Mouse (Mus musculus) mature B cell (primary cell): ENCODE measurements around the gene Mgat4e.
"Not testable (repeated sequence)": the region's sequence is repeated elsewhere in the genome, so short reads cannot be mapped to it uniquely, and the experiment has no call there.

Experiments
- in situ Hi-C: fragments of 300-500 bp; cut with MboI; formaldehyde crosslinking; loops from 2 replicates; pipeline ENCODE4 v1.14.3; 2019

The Mgat4e gene

DNA sequence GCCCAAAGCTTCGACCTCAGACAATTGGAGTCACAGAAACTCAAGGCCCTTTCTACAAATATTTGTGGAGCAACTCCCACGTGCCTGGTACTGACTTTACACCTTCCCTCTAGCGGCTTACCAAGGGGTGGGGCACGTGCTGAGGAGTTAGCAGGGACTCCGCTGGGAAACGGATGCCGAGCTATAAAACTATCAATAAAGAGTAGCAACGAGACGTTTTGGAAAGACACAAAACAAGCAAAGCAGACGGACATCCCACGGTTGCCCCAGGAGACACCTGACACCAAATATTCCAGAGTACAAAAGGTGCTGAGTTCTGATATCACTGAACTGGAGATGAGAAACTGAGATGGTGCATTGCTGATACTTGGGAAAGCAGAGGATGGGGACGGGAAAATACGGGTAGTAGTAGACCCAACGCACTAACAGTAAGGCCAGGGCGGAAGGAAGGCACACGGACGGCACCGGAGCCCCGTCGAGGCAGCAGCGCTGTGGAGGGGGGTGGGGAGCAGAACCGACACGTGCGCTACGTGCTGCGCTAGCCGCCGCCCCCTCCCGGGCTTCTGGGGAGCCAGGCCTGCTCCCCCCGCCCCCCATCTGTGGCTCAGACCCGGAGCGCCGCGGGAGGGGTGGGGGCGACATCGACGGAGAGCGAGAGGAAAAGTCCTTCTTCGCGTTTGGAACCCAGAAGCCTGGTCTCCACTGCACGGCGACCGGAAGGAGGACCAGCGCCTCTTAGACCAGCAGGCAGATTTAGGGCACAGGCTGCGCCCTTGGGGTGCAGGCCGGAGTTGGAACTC is 6.6 kb upstream of the Mgat4e start:
- in situ Hi-C loops = no loop called here

DNA sequence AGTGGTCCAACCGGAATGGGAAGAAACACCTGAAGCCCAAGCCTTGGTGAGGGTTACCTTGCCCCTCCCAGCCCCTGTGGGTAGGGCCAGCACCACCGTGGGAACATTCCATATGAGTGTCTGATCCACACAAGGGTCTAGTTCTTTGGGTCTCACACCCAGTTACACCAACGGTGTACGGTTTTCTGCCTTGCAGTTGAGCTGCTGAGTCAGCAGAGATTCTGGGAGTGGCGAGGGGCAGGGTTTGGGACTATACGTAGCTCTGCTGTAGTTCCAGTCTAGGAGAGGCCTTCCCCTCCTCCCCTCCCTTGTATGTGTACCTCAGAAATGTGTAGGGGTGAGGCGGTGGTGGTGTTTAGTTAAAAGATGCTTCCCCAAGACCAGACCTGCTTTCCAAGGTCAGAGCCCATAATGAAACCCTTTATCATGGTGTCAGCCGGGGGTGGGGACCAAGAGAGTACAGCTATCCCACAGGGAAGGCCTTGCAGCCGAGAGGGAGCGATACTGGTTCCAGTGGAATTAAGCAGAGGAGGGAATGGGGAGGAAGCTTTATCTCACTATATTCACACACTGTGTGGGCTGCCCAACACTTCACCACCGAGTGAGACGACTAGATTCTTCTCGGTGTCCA is 5.9 kb upstream of the Mgat4e start:
- in situ Hi-C loops = no loop called here

DNA sequence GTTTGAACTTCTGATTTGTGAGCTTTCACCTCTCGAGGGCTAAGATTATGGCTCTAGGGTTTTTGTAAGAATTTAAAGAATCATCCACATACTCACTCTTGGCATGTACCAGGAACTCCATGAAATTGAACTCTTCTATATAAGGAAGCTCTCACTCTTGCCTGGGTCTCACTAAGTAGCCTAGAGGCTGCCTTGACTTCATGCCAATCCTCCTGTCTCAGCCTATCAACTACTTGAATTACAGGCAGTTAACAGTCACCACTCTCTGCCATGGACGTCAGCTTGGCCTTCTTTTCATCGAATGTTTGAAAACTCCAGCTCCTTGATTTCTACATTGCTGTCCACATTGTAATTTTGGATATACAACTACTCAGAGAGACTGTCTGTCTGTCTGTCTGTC is 2.9 kb upstream of the Mgat4e start:
- in situ Hi-C loops = no loop called here

DNA sequence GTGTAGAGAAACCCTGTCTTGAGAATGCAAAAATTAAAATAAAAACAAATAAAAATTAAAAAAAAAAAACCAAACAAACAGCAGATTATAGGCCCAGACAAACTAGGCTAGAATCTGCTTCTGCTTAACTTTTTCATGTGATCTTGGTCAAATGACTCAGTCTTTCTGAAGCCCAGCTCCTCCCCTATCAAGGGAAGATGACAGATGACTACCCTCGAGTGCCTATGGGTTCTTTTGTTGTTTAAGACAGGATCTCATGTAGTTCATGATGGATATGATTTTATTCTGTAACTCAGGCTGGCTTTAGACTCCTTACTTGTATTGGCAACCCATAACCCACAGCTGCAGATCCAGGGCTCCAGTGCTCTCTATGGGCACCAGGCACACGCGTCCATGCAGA is 2.4 kb upstream of the Mgat4e start:
- in situ Hi-C loops = no loop called here

DNA sequence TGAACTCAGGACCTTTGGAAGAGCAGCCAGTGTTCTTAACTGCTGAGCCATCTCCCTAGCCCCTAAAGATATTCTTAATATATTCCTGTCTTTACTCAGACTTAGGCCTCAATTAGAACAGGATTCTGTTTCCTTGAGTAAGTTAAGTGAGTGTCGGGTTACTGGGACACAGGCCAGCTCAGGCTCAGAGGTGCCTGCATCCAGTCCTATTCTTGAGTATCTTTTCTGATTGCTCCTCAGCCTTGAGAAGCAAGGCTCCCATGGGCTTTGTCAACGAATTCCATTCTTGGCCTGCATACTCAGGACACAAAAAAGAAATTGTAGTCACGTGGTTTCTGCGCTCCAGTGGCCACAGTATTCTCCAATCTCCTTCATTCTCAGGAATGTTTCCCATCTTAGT is 1.3 kb downstream of the Mgat4e start:
- in situ Hi-C loops = no loop called here

DNA sequence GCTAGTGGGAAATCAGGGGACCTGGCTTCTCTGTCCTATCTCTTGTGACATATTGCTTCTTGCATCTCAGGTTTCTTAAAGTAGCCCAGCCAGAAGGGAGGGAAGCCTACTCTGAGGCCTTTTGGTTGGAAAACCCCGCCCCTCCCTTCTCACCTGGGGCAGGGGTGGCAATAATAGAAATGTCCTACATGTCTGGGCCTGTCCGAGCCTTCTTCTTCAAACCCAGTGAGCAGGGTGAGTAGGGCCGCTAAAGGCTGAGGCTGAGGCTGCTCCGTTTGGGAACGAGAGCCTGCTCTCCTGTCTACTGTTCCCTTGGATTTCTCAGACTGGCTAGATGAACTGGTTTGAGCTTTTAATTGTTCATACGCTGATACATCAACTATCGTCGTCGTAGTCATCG is 8.9 kb downstream of the Mgat4e start:
- in situ Hi-C loops = no loop called here

DNA sequence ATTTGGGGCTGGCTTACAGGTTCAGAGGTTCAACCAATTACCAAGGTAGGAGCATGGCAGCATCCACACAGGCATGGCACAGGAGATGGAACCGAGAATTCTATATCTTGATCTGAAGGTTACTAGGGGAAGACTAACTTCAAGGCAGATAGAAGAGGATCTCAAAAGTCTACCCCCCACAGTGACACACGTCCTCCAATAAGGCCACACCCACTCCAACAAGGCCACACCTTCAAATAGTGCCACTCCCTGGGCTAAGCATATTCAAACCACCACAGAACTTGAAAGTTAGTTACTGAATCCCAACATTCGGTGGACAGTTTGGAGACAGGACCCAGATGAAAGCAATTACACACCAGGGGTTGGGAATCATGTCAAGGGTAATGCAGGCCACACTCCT is 14.0 kb downstream of the Mgat4e start:
- in situ Hi-C loops = no loop called here

DNA sequence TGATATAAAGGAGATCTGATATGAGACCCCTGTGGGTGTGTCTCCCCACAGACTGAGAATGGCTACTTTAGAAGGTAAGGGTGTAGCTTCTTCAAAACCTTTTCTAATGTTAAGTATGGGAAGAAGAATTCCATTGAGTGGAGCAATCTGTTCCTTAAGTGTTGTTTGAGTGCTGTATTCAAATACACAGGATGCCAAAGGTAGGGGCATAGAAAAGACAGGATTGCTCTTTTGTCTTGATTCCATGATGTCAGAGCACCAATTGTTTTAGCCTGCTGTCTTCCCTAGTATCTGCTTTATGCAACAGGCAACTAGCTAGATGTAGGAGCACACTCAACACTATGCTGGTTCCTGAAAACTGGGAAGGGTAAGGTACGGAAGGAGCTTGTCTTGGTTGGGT is 14.4 kb downstream of the Mgat4e start:
- in situ Hi-C loops = no loop called here

DNA sequence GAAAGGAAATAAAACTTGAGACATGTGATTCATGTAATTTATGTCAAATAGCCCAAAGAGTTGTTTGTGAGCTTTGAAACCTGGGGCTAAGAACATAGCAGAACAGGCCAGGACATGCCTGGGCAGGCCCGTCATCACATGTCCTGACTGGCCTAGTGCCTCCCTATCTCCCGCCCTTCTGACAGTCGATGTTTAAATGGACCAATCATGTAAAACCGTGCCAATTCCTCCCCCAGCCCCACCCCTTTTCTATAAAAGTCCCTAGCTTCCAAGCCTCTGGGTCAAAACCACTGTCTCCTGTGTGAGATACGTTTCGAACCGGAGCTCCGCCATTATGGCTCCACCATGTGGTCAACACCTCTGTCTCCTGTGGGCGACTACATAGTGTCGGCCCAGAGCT is 15.8 kb downstream of the Mgat4e start:
- in situ Hi-C loops = not testable (repeated sequence)

DNA sequence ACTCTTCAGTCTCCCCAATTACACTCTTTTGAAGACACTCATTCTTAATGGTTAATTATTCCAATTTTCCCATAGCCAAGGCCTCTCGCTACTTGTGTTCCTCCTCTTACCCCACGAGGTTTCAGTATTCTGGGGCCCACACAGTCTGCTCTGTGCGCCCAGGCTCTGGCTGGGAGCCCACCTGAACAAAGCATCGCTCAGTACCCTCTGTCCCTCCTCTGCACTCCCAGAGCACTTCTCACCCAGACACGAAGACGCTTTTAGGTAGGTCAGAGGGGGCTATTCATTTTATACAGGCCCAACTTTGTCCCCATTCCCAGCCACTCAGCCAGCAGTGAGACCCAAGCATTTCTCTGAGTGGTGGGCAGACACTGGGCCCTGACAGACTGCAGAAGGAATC is 18.9 kb downstream of the Mgat4e start:
- in situ Hi-C loops = no loop called here

DNA sequence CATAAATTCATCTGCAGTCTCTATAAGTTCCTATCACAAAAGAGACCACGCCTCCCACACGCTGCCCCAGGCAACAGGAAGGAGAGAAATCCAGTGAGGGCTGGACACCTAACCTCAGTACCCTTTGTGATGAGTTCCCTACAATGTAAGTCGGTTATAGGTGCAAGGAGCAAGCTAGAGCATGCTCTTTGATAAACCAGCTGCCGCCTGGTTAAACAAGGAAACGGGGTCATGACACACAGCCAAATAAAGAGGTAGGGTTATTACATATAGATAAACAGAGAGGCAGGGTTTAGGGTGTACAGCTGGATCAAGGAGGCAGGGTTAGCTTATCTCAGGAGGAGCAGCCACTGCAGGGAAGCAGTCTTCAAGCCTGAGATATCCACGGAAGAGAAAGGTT is 22.7 kb downstream of the Mgat4e start:
- in situ Hi-C loops = no loop called here

DNA sequence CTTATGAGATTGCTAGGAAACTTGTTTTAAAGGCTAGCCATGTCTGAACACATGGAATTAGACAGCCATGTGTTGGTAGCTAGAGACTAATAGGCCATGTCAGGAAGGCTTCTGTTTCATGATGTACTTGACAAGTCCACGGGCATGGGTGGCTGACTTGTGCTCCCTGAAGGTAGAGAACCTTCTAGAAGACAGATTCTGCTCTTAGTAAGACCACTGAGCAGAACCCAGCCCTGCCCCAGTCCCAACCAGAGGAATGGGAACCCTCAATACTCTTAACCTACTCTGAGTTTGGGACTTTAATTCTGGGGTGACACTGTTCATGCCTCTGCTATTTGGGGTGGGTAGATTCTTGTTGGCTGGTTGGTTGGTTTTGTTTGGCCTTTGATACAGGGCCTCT is 24.5 kb downstream of the Mgat4e start:
- in situ Hi-C loops = no loop called here

DNA sequence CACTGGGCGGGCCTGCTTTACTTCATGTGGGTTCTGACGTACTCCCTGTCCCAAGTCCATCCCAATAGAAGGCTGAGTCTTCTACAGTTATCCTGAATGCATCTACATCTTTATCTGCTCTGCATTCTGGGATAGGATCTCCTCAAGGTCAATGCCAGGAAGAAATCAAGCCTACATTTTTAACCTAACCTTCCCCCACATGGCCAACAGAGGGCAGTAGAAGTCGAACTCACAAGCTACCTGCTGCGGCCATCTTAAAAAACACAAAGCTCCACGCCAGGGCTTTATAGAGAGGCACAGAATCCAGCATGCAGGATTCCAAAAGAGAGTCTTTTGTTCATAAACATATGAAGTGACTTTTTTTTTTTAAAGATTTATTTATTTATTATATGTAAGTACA is 25.1 kb downstream of the Mgat4e start:
- in situ Hi-C loops = no loop called here

DNA sequence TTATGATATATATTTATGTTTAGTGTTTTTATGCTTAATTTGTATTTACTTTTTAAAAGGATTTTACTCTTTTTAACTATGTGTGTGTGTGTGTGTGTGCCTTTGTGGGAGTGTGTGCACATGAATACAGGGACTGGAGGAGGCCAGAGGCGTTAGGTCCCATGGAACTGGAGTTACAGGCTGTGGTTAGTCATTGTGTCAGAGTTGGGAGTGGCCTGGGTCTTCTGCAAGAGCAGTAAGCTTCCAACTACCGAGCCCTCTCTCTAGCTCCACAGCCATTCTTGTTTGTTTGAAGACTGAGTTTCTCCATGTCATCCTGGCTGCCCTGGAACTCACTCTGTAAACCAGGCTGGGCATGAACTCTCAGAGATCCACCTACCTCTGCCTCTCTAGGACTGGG is 27.2 kb downstream of the Mgat4e start:
- in situ Hi-C loops = no loop called here

DNA sequence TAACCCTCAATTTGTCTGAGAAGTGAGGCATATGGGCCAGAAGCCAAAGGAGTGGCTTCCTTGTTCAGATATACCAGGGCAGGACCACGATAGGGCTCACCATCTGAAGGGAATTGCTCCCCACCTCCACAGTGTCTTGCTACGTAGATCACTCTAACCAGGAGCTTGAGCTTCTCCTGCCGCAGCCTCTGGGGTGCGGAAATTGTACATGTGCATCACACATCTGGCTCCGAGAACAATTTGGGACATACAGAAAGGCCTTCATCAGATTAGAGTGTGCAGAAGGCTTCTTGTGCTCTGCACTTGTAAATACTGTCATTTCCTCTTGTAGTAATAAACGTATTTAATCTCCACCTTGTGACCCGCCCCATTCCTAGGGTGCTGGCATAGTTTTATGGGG is 28.3 kb downstream of the Mgat4e start:
- in situ Hi-C loops = no loop called here

DNA sequence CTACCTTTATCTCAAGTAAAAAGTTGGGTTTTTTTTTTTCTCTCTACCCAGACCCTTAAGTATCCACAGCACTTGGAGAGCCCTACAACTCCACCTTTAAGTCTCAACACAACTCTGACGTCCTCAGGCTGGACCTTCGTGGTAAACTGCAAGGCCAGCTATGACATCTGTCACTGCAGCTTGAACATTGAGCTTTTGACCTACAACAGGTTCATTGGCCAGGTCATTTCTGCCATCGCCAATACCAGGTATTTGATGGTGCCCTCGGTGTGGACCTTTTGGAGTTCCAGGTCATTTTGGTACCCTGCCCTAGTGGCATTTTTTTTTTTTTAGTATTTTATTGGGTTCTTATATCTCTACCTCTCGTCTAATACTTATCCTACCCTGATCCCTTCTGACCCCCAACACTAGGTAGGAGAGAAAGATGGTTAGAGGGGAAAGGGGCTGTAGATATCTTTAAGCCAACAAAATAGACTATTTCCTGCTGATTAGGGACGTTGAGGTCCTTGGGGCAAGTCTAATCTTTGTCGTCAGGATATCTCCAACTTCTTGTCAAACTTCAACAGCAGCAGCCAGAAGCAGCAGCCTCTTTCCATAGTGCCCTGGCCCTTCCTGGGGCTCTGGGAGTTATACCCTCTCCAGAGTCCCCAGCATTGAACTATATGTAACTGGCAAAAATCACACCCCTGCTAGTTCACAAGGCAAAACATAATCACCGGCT is 29.3 kb downstream of the Mgat4e start:
- in situ Hi-C loops = no loop called here

DNA sequence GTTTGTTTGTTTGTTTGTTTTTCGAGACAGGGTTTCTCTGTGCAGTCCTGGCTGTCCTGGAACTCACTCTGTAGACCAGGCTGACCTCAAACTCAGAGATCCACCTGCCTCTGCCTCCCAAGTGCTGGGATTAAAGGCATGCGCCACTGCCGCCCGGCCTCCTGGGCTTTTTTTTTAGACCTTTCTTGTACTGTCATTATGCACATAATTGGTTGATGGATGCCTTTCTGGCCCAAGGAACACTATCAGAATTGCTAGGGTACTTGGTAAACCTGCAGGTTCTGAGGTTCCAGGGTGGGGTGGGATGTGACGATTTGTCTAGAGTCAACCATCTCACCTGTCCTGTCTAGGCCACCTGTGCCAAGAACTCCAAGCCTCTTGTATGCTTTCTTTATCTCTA is 30.3 kb downstream of the Mgat4e start:
- in situ Hi-C loops = not testable (repeated sequence)

DNA sequence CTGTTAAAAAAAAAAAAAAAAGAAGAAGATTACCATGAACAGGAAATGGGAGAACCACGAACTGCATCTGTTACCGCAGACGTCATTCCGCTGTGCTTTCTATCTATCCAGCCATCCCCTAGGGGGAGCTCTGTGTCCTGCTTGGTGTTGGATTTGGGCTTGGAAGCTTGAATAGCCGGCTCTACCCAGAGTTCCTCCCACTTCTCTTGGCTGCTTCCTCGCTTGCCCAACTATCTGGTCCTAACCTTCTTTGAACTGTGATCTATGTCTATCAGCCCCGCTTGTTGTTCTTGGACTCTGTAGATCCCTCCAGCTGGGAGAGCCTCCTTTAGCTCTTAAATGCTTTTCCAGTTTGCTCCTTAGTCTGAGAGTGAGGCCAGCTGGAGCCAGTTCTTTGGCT is 30.8 kb downstream of the Mgat4e start:
- in situ Hi-C loops = no loop called here

DNA sequence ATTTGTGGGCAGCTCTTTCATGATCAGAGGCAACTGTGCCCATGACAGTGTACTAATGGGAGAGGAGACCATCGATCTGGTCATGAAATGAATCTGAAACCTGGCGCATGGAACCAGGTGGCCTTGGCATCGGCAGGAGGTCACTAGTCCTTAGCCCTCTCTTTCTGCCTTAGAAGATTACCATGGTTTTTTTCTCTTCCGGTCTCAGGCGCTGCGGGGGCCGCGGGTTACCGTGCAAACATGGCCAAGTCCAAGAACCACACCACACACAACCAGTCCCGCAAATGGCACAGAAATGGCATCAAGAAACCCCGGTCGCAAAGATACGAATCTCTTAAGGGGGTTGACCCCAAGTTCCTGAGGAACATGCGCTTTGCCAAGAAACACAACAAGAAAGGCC is 31.6 kb downstream of the Mgat4e start:
- in situ Hi-C loops = not testable (repeated sequence)

DNA sequence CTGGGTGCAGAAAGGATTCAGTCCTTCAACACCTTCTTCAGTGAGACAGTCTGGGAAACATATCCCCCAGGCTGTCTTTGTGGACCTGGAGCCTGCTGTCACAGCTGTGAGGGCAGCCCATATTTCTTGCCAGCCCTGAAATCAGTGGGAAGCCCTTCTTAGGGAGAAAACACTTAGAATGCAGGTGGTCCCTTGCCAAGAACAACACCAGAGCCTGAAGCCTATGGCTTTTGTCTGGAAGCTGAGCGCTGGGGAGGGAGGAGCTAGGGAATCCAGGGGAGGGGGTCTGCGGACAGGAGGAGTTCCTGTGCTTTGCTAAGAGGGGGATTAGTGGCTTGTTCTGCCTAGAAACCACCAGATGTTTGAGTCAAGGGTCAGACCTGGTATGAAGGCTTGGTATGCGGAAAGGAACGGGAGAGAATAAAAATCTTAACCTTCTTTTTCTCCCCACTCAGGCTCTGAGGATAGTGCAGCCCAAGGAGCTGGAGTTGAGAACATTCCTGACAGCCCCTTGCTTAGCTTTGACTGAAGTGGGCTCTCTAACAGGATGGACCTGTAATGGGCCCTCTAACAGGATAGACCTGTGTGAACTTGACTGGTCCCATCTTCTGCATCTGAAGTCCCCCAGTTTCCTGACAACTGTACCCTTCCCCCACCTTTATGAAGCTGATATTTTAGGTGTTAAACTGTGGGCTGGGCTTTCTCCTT is 32.8 kb downstream of the Mgat4e start:
- in situ Hi-C loops = no loop called here

DNA sequence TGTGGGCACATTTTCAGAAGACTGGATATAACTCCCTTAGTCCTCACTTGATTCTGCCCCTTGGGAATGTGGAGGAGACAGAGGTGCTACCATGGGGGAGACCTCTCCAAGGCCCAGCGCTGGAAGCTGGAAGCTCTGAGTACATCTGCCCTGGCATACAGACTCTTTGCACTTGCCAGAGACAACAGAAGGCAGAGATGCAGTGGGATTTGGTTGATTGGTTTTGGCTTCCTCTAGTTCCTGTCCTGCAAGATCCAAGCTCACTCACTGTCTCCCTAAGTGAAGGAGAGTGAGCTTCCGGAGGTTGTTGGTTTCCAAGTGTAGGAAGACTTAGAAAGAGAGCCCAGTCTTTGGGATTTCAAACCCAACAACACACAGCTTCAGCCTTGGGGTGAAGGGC is 33.6 kb downstream of the Mgat4e start:
- in situ Hi-C loops = no loop called here

DNA sequence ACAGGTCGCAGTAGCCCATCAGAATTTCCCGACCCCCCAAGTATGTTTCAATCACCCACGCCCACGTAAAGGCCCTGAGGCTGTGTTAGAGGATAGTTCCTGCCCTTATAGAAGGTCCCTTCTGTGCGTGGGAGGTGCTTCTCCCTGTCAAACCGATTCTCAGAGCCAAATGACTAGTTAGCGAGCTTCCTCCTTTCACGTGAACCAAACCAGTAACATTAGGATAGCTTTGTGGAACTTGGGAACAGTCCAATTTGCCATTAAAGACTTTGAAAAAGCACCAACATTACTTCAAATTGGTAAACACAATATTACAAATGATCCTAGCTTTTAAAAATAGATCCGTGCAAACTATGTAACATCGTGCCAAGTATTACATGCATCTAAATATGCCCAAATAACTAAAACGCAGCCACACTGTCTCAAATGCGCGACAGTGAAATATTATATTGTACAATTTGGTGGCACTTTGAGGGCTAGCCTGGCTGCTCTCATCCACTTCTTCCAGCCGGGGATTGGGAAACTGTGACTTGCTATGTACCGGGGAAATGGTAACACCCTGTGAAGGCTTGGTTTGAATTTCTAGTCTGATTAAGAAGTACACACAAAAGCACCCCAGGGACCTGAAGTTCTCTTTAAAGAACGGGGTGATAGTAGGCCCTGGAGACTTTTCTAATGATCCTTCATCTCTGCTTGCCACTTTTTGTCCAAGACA is 35.4 kb downstream of the Mgat4e start:
- in situ Hi-C loops = no loop called here
